Mouse (Mus musculus): ENCODE results near the gene Fermt2.

Fermt2 gene

GRCm38 (mm10) chr14:45529411-45530363 is at the start of gene Fermt2:
Gene Fermt2 (minus strand): TSS chr14:45530118.
- no peak for DNase-seq (ENCODE audit: extremely low read depth, low read depth, low spot score)

GRCm38 (mm10) chr14:45566066-45566937 is 36.4 kb upstream of the Fermt2 start:
- no peak for DNase-seq (ENCODE audit: extremely low read depth, low read depth, low spot score)

- DNase-seq (ENCODE audit: extremely low read depth, low read depth, low spot score), result no peak
These were observed 35.5 kb upstream of the Fermt2 start for GRCm38 (mm10) chr14:45565216-45566065.

GRCm38 (mm10) chr14:45563577-45563976 is 33.7 kb upstream of the Fermt2 start:
- DNase-seq (ENCODE audit: extremely low read depth, low read depth, low spot score), result no peak

- peak; percentile 61 for DNase-seq (ENCODE audit: extremely low read depth, low read depth, low spot score)
These were observed 31.8 kb upstream of the Fermt2 start for GRCm38 (mm10) chr14:45561681-45562080.

GRCm38 (mm10) chr14:45559018-45559417 is 29.1 kb upstream of the Fermt2 start:
- no peak for DNase-seq (ENCODE audit: extremely low read depth, low read depth, low spot score)

GRCm38 (mm10) chr14:45554336-45554735 is 24.4 kb upstream of the Fermt2 start:
- DNase-seq (ENCODE audit: extremely low read depth, low read depth, low spot score), result no peak

GRCm38 (mm10) chr14:45553854-45554253 is 23.9 kb upstream of the Fermt2 start:
- DNase-seq (ENCODE audit: extremely low read depth, low read depth, low spot score), result no peak

GRCm38 (mm10) chr14:45552431-45552830 is 22.5 kb upstream of the Fermt2 start:
- DNase-seq (ENCODE audit: extremely low read depth, low read depth, low spot score), result no peak

GRCm38 (mm10) chr14:45551121-45551768 is 21.3 kb upstream of the Fermt2 start:
- no peak for DNase-seq (ENCODE audit: extremely low read depth, low read depth, low spot score)

GRCm38 (mm10) chr14:45550010-45550647 is 20.2 kb upstream of the Fermt2 start:
- DNase-seq (ENCODE audit: extremely low read depth, low read depth, low spot score), result peak; percentile 78

- no peak for DNase-seq (ENCODE audit: extremely low read depth, low read depth, low spot score)
These were observed 18.2 kb upstream of the Fermt2 start for GRCm38 (mm10) chr14:45548118-45548517.

GRCm38 (mm10) chr14:45544905-45545304 is 15.0 kb upstream of the Fermt2 start:
- DNase-seq (ENCODE audit: extremely low read depth, low read depth, low spot score), result no peak

- DNase-seq (ENCODE audit: extremely low read depth, low read depth, low spot score), result no peak
These were observed 14.1 kb upstream of the Fermt2 start for GRCm38 (mm10) chr14:45544026-45544425.

GRCm38 (mm10) chr14:45539659-45540468 is 9.9 kb upstream of the Fermt2 start:
- DNase-seq (ENCODE audit: extremely low read depth, low read depth, low spot score), result peak; percentile 56

- no peak for DNase-seq (ENCODE audit: extremely low read depth, low read depth, low spot score)
These were observed 737 bp upstream of the Fermt2 start for GRCm38 (mm10) chr14:45530364-45531345.

- no peak for DNase-seq (ENCODE audit: extremely low read depth, low read depth, low spot score)
These were observed 1.1 kb downstream of the Fermt2 start for GRCm38 (mm10) chr14:45528861-45529260.

GRCm38 (mm10) chr14:45515771-45516170 is 14.1 kb downstream of the Fermt2 start:
- DNase-seq (ENCODE audit: extremely low read depth, low read depth, low spot score), result no peak

Measured in fat pad, adult 2 months (tissue).